Mouse (Mus musculus) 3T3-L1 (cell line): ENCODE results near the gene Rflna.
A peak's percentile ranks its signal among the peaks of the same experiment; 100 is the strongest.

ENCODE experiments used
- DNase-seq: peaks from one replicate; pipeline ENCODE4 v3.0.0-alpha.2; 2015; ENCODE audit warnings: low read depth, low spot score

Rflna gene

DNA sequence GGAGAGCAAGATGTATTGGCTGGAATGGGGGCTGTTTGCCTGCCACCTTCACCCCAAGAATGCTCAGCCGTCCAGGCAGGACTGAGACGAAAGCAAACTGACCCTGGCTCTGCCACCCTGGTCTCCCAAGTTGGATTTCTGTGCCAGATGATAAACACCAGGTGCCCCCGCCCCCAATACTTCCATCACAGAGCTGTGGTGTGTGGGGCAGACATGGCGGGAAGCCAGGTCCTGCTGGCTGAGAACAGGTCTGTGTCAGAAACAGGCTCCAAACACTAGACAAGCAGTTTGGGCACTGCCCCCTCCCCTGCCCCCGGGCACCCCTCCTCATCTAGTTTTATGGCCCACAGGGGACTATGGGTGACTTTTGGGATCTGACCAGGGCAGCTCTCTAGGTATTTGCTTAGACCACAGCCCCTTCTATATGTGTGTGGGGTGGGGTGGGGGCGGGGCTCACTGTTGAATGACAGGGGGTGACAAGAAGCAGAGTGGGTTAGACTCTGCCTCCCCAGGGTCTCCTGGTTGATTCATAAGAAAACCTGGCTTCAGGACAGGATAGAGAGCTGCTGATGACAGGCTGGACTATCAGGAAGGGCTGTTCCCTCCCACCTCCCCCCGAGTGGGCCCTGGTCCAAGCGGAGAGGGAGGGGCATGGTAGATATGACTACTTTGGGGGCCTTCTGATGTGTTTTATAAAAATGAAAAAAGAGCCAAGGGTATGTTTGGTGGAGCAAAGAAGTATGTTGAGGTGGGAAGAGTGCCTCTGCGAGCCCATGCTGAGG is 3.0 kb downstream of the Rflna start:
- DNase-seq, result no peak

DNA sequence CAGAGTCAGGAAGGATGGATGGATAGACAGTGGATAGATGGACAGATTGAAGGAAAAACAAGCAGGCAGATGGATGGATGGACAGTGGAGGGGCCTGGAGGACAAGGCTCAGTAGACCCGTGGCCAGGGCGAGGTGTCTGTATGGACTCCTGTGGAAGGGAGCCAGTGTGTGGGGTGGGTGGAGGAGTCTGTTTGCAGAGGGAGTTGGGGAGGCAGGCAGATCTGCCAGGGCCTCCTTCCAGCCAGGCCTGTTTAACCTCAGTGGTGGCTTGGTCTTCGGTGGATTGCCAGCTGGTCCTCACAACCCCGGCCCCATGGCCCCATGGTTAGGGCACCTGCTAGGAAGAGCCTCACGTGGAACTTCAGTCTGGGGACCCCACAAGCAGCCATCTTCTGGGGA is 3.9 kb downstream of the Rflna start:
- no peak for DNase-seq

DNA sequence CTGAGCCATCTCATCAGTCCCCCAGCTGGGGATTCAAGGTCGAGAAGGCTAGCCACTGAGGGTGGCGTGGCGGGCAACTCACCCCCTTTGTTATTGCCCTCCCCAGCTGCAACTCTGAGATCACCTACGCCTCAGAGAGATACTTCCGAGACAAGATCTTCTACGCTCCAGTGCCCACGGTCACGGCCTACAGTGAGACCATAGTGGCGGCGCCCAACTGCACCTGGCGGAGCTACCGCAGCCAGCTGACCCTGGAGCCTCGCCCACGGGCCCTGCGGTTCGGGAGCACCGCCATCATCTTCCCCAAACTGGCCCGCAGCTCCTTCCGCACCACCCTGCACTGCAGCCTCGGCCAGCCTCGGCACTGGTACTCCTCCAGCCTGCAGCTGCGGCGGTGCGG is 8.1 kb downstream of the Rflna start:
- DNase-seq, result no peak

DNA sequence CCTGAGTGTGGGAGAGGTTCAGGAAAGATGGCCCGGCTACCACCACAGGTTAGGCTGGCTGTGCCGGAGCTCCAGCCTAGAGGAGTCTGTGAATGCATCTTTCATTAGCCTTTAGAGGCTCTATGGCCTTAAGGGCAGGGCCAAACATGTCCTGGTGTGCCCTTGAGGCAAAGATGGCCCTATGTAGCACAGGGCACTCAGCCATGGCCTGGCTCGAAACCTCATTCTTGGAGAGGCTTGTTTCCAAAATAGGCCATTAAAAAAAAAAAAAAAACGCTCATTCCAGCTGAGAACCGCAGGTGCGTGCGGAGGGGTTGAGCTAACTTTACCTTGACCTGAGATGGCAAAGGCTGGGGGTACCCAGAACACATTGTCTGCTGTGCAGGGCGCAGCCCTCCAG is 8.6 kb downstream of the Rflna start:
- DNase-seq, result no peak

DNA sequence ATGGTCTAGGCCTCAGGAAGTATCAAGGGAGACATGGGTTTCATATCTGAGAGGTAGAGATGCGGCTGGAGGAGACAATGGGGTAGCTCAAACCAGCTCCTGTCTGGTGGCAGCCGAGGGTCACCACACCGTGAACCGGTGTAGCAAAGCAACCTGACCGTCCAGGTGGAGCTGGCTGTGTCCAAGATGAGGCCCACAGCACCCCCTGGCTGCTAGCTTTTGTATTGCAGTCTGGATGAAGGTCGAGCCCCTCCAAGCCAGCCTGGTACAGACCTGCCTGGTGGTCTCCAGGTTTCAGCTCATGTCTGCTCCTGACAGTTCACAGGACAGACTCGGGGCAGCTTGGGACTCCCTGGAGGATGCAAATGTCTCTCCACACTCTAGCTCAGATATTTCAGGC is 11.5 kb downstream of the Rflna start:
- DNase-seq, result peak; percentile 60

DNA sequence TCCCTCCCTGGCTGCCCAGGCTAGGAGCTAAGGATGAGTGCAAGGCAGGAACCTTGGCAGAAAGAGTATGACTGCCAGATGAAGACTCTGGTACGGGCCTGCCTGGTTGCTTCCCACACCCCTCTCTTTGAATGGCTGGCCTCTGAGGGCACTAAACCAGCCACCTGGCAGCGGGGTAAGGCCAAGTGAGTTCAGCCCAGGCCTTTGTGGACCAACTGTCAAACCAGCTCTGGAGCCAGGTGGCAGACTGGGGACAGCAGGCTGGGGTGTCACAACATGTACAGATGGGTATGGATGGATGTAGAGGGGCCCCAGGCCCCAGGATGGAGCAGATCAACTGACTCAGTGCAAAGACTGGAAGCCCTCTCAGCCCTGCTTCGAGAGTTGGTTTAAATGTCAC is 12.0 kb downstream of the Rflna start:
- DNase-seq, result no peak

DNA sequence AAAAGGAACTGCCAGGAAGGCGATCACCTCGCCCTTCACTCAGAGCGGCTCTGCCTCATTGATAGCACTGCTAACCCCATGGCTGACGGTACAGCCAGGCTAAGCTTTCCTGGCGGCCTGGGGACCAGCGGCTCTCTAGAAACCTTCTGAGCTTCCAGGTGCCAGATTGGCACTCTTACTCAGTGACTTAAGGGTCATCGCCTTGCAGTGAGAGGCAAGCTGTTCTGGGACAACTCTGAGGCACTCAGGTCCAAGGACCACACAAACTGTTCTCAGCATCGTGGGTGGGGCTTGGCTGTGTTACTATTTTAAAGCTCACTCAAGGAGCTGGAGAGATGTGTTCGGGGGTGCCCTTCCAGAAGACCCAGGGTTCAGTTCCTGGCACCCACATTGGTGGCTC is 12.6 kb downstream of the Rflna start:
- DNase-seq, result no peak

DNA sequence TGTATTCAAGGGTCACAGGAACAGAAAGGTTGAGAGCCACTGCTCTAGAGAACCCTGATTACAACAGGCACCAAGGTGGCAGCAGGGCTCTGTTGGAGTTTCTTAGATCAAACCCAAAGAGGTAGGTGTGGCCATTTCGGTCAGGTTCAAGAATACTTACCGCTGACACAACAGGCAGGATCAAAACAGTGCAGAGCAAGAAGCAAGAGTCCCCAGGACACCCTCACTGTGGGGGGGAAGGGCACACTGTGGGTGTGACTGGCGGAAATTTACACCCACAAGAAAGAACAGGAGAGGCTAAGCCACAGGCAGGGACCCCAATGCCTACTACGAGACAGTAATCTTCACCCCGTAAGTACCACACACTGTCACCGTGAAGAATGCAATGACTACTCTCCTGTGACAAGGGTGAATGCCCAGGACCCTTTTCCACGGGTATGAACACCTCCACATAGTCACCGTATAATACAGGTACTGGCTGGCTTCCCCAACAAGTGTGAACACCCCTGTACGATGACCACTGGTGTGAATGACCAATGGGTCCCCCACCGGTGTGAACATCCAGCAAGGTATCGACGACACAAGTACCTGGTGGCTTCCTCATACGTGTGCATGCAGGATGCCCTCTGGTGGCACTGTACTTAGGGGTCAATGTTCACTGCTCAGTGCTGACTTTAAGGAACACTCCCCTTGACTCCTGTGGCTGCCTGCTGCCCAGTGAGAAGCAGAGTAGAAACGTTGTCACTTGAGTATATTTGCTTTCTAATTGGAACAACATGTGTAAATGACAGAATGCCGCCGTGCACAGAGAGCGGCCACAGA is 13.6 kb downstream of the Rflna start:
- no peak for DNase-seq

DNA sequence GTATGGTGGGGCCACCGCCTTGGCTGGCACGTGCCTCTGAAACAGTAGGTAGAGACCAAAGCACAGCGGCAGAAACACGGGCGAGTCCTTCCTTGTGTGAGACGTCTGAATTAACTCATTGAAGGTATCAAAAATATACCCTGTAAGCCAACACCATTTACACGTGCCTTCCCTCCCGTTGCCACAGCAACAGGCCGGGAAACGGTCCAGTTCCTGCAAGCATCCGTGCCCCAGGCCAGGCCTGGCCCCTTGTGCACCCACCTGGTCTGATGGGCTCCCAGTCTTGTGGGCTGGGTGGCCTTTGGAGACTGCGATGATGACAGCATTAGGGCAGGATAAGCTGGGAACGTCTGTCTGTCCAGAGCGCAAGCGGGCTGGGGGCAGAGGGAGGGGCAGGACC is 14.3 kb downstream of the Rflna start:
- DNase-seq, result no peak

DNA sequence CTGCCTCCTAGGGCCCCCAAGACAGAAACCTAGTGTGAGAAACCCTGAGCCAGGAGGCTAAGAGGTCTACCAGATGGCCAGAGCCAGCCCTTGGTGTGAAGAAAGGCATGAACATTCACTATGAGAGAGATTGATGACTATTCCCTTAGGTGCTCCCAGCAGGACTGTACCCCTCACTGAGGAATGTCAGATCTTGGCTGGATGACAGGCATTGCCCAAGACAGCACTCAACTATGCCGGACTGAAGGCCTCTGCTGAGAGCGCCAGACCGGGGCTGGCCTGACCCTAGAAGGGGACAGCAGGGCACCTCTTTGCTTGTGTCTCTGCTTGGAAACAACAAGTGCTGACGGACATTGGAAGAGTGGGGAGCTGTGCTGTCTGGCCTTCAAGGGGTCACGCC is 16.1 kb downstream of the Rflna start:
- DNase-seq, result peak; percentile 82

DNA sequence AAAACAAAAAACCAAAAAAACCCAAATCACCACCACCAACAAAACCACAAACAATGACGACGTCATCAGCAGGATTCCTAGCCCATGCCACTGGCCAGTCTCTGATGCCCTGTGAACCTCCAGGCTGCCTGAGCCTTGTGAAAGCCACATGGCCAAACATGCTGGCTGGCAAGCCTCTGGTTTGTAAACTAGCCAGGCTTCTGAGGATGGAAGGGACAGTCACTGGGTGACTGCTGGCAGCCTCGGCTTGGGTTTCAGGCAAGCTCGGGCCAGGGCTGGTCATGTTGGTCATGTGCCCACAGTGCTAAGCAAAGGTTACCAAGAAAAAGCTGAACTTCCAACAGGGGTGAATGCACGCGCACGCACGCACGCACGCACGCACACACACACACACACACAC is 18.3 kb downstream of the Rflna start:
- DNase-seq, result peak; percentile 73

DNA sequence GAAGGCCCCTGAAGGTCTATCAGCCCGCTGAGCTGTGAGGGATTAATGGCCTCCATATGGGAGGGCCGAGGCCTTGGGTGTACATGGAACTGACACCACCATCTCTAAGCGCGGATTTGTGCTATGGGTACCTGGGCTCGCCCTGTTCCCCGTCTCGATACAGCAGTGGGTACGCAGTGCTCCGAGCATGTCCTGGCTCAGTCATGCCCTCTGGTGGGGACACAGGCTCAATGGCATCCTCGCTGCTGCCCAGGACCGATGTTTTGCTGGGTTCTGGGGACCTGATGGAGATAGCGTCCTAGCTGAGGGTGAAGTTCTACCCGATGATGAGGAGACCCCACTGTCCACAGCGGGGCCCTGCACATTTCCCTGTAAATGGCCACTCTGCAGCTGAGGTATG is 21.0 kb downstream of the Rflna start:
- peak; percentile 27 for DNase-seq

DNA sequence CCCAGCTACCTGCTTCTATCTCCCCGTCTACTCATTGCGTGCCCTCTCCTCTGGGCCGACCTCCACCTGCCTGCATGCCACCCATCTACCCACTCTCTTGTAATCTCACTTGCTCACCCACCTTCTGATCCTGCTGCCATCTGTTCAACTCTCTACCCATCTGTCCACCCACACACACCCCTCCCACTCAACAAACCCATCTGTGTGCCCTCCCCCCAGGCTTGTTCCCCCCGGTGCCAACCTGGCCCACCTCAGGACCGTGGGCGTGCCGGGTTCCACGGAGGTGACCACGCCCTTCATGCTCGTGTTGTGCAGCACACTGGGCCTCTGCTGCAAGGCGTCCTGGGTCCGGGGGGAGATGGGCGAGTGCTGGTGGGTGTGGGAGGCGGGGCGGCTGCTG is 25.4 kb downstream of the Rflna start:
- DNase-seq, result no peak

DNA sequence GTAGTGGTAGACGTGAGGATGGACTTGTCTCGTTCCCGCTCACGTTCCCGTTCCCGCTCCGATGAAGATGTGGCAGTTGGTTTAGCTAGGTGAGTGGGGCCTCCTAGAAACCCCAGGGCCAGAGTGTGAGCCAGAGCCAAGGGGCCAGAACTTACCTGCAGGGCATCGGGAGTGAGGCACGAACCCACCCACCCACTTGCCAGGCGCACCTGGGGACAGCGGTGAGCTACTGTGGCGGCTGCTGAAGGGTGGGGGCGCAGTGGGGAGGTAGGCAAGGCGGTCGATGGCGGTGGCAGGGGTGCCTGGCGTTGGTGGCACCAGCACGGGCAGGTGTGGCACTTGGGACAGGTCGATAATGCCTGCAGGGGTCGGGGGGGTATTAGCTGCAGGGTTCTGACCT is 25.9 kb downstream of the Rflna start:
- DNase-seq, result no peak

DNA sequence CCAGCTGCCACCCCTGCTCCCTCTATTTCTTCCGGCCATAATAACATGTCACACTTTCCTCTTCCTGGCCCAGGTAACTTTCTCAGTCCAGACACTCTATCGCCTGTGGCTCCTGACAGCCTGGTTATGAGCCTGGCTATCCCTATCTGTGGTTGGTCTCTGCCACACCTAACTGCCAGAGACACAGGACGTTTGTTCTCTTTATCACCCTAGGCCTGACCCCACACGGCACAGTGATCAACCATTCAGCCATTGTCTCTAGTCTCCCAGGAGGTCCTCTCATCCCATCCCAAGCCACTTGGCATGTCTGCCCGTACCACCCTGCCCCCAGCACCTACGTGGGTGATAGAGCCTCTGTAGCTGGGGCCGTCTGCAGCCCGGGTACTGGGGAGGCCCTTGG is 33.5 kb downstream of the Rflna start:
- DNase-seq, result no peak

DNA sequence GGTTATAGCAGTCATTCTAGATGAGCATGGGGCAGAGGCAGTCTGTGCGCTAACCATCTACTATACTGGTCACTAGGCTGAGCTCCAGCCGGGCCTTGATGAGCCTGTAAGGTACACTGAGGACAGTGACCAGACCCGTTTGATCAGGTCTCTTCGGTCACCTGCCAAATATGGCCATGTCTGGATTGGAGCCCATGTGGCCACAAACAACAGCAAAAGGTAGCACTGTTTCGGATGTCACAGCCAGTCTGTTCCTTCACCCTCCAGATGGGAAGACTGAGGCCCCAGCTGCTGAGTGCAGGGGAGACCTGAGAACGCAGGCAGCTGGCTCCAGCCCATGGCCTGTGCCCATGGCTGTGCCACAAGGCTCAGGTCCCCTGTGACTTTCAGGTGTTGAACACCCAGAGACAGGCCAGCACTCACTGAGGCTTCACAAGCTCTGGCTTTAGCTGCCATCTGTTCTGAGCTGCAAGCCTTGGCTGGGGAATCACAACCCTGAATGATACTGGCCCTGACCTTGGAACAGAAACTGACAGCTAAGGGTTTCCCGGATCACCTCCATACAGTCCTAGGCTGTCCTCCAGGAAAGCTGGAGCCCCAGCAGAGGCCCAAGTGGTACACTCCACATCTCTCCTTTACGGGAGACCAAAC is 36.5 kb downstream of the Rflna start:
- no peak for DNase-seq

DNA sequence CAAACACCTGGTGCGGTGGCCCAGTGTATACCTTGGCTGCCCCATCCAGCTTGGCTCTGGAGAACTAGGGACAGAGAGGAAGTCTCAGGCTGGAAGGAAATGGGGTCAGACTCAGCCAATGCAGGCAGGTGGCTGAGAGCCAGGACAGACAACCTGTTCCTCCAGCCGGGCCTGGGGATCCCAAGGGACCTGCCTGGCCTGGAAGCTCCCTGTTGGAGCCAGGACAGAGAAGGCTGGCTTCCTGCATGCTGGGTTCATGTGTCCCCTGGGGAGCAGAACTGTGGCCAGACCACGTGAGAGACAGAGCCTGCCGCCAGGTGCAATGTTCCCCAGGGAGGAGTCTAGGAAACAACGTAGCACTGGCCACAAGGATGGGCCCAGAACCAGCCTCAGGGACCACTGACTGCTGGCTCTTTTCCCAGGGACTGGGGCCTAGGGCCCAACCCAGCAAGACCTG is 37.1 kb downstream of the Rflna start:
- peak; percentile 77 for DNase-seq

DNA sequence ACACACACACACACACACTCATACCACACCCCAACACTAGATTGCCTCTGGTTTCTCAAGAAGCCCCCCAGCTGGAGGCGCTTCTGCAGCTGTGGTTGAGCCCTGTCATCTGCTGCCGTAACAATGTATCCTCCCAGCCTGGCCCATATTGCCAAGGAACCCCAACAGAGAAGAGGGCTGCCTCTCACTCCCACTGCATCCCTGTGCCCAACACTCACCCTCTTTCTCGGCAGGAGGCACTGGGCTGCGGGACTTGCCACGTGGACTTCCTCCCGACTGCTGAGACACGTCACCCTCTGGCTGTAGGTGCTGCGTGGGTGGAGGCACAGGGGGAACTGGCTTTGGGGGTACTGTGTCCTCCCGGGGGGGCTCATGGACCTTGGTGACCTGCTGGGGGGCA is 38.6 kb downstream of the Rflna start:
- DNase-seq, result no peak

DNA sequence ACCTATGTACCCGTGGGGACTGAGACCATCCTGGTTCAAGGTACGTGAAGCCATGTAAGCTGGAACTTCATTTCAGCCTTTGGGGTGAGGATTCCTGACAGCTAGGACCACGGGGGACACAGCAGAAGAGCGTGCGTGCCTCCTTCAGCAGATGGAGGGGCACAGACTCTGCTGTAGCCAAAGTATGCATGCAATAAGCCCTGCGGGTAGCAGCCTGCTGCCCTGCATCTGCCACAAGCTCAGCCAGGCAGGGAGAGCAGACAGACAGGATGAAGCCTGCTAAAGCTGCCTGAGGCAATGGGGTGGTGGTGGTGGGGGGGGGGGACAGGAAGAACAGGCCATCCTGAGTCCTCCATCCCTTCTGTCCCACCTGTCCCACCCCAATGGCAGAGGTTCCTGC is 40.4 kb downstream of the Rflna start:
- DNase-seq, result no peak

DNA sequence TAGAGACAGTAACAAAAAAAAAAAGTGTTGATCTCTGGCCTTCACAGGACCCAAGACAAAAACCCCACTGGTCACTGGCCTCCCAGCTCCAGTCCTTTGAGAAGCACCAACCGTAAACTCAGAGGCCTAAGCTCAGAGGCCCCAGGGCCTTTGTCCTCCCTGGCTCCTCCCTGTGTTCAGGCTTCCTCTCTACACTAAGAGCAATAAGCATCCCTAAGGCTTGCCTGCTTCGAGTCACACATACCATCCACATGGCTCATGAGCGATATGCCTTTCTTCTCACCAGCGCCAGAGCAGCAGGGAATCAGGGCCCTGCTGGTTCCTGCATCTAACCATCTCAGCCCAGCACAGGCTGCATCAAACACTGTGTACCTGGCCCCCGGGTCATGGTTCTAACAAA is 42.2 kb downstream of the Rflna start:
- DNase-seq, result peak; percentile 88

DNA sequence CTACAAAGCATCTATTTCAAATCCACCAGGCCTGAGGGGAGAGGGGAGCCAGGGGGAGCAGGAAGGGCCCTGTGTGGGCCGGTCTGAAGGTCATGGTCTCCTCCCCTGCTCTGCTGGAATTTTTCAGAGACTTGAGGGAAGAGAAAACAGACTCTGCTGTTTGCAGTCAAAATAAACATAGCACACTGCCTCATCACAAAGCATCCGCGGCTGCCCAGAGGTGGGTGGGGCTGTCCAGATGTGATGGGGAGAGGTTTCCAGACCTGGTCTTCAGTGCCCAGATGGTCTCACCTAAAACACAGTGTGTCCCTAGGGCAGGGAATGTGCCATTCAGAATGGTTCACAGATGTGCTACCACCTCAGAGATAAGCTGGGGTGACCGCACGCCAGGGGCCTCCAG is 43.4 kb downstream of the Rflna start:
- DNase-seq, result peak; percentile 58

DNA sequence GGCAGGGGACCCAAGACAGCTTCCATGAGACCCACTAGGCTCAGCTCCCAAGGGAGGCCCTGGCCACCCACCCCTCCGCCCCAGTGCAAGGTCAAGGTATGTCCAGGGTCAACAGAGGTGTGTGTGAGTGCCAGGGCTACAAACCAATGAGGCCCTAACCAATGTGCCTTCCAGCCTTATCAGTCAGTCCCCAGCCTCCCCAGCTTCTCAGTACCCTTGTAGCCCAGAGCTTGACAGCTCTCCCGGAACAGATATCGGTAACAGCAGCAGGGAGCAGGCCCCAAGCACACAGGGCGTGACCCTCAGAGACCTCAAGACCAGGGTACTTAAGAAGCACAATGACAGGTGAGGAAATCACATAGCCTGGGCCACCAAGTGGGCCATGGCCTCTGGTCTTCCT is 46.5 kb downstream of the Rflna start:
- DNase-seq, result no peak

DNA sequence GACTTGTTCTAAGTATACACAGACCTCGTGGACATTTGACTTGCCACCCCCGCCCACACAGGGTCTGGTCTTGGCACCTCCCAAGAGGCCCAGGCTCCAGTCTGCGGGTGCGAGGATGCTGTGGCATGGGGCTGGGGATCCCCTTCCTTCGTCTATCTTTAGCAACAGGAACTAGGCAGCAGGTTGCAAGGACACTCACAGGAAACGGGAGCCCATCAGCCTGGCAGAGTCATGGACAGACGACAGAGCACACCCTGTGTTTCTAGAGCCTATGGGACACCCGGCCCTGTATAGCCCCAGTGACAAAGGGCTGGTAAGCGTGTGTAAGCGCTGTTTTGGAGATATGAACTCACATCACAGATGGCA is 49.2 kb downstream of the Rflna start:
- DNase-seq, result no peak
